16 mouse cellular contexts compared by ENCODE assay signal in genomic region chr2:5458075-5458494, GRCm38 (mm10).
DNase-seq lines count a peak whose midpoint lies in the region; ATAC-seq and TF ChIP-seq lines count a peak whose summit lies in the region.
"Had no signal": no experiment of that assay in that cellular context is flagged by ENCODE, and none has a peak within 500 bp of the region (broad histone marks: within the 10 kb centered on the region; RNA-seq: fewer than 3 reads in every experiment).

No protein-coding gene starts in this region.

- H3K4me2 ChIP-seq in forebrain, embryonic 15.5 days (replicated peaks): no peak overlapping the region
- no peak overlapping the region for H3K4me2 ChIP-seq in forebrain, postnatal 0 days (ENCODE audit: low read depth)
- no peak overlapping the region for H3K4me2 ChIP-seq in limb, embryonic 15.5 days
- H3K4me2 ChIP-seq in neural tube, embryonic 15.5 days: no peak overlapping the region
- H3K4me2 ChIP-seq in midbrain, postnatal 0 days (ENCODE audit: low read depth, low read length, poor library complexity, severe bottlenecking): no peak overlapping the region
- H3K4me2 ChIP-seq: embryonic facial prominence, embryonic 15.5 days; kidney, embryonic 15.5 days; midbrain, embryonic 12.5 days; neural tube, embryonic 13.5 days had no signal

- no peak overlapping the region for H3K9ac ChIP-seq in forebrain, embryonic 15.5 days (replicated peaks)
- no peak overlapping the region for H3K9ac ChIP-seq in forebrain, postnatal 0 days
- H3K9ac ChIP-seq in limb, embryonic 15.5 days: 0 out of 2 replicates have a peak overlapping the region, but pooled peaks have one; percentile 4
- no peak overlapping the region for H3K9ac ChIP-seq in neural tube, embryonic 15.5 days (replicated peaks)
- H3K9ac ChIP-seq in midbrain, postnatal 0 days (replicated peaks; ENCODE audit: low read length, poor library complexity, severe bottlenecking): no peak overlapping the region
- H3K9ac ChIP-seq: embryonic facial prominence, embryonic 15.5 days; kidney, embryonic 15.5 days; midbrain, embryonic 12.5 days; neural tube, embryonic 13.5 days had no signal

- 83% methylated on average over 5 of the region's 5 CpGs for WGBS in forebrain, embryonic 15.5 days
- WGBS in forebrain, postnatal 0 days: 81% methylated on average over 5 of the region's 5 CpGs
- 50% methylated on average over 5 of the region's 5 CpGs for WGBS in limb, embryonic 15.5 days
- 86% methylated on average over 5 of the region's 5 CpGs for WGBS in neural tube, embryonic 15.5 days
- WGBS in midbrain, postnatal 0 days: 91% methylated on average over 5 of the region's 5 CpGs

- TF ChIP-seq CTCF in forebrain, postnatal 0 days (IDR thresholded peaks at IDR 0.05; ENCODE audit: low read depth): no peak
- no peak for TF ChIP-seq CTCF in midbrain, postnatal 0 days (IDR thresholded peaks at IDR 0.05)

- no peak for DNase-seq in forebrain, postnatal 0 days
- peak; percentile 54 for DNase-seq in right cerebral cortex, adult 18-20 months
- no peak for DNase-seq in right cerebral cortex, postnatal 4 days
- DNase-seq in spleen, postnatal 10 days (ENCODE audit: low spot score in 2 of 2): no peak
- no peak for DNase-seq in midbrain, postnatal 0 days (ENCODE audit: low spot score)
- DNase-seq: cerebellum, postnatal 14 days; lung, adult 18-20 months; spleen, adult 18-20 months had no signal

- H3K4me1 ChIP-seq in forebrain, embryonic 15.5 days: no peaks in the 10 kb centered on the region; the same call in 1 of the 2 replicates
- H3K4me1 ChIP-seq in forebrain, postnatal 0 days (ENCODE audit: insufficient read depth): 0 out of 2 replicates have a peak, but pooled peaks cover 5% of the 10 kb centered on the region
- H3K4me1 ChIP-seq in limb, embryonic 15.5 days: peaks cover 6% of the 10 kb centered on the region
- H3K4me1 ChIP-seq in neural tube, embryonic 15.5 days: no peaks in the 10 kb centered on the region; the same call in 1 of the 2 replicates
- H3K4me1 ChIP-seq in midbrain, postnatal 0 days (ENCODE audit: insufficient read depth, low read length): no peaks in the 10 kb centered on the region
- H3K4me1 ChIP-seq: hindbrain, embryonic 10.5 days; neural tube, embryonic 13.5 days had no signal

- H3K9me3 ChIP-seq in forebrain, embryonic 15.5 days: no peaks in the 10 kb centered on the region
- H3K9me3 ChIP-seq in forebrain, postnatal 0 days (ENCODE audit: low read length): no peaks in the 10 kb centered on the region
- no peaks in the 10 kb centered on the region for H3K9me3 ChIP-seq in limb, embryonic 15.5 days
- no peaks in the 10 kb centered on the region for H3K9me3 ChIP-seq in neural tube, embryonic 15.5 days (replicated peaks)
- H3K9me3 ChIP-seq in midbrain, postnatal 0 days (ENCODE audit: low read length): no peaks in the 10 kb centered on the region
- H3K9me3 ChIP-seq: embryonic facial prominence, embryonic 15.5 days; hindbrain, embryonic 10.5 days; kidney, embryonic 15.5 days; midbrain, embryonic 12.5 days; neural tube, embryonic 13.5 days had no signal

- 0 out of 2 replicates have a peak, but pooled peaks have one; percentile 26 for ATAC-seq in forebrain, embryonic 15.5 days (replicated peaks)
- no peak for ATAC-seq in forebrain, postnatal 0 days
- peak; percentile 24; the same call in 1 of the 2 replicates for ATAC-seq in limb, embryonic 15.5 days (ENCODE audit: insufficient number of reproducible peaks, low FRiP score, low TSS enrichment, low read depth)
- no peak for ATAC-seq in neural tube, embryonic 15.5 days (ENCODE audit: low FRiP score)
- ATAC-seq in midbrain, postnatal 0 days (ENCODE audit: low FRiP score): no peak

- no peaks in the 10 kb centered on the region for H3K36me3 ChIP-seq in forebrain, embryonic 15.5 days
- no peaks in the 10 kb centered on the region for H3K36me3 ChIP-seq in forebrain, postnatal 0 days (ENCODE audit: insufficient read depth)
- no peaks in the 10 kb centered on the region for H3K36me3 ChIP-seq in limb, embryonic 15.5 days
- H3K36me3 ChIP-seq in neural tube, embryonic 15.5 days: no peaks in the 10 kb centered on the region
- H3K36me3 ChIP-seq in midbrain, postnatal 0 days (ENCODE audit: insufficient read depth, low read length): no peaks in the 10 kb centered on the region
- H3K36me3 ChIP-seq: embryonic facial prominence, embryonic 15.5 days; hindbrain, embryonic 10.5 days; kidney, embryonic 15.5 days; midbrain, embryonic 12.5 days; neural tube, embryonic 13.5 days had no signal

- no peak overlapping the region for H3K4me3 ChIP-seq in forebrain, embryonic 15.5 days
- H3K4me3 ChIP-seq in forebrain, postnatal 0 days (ENCODE audit: low read depth, low read length): no peak overlapping the region
- H3K4me3 ChIP-seq in limb, embryonic 15.5 days: no peak overlapping the region
- H3K4me3 ChIP-seq in neural tube, embryonic 15.5 days (replicated peaks): no peak overlapping the region
- H3K4me3 ChIP-seq in midbrain, postnatal 0 days (ENCODE audit: low read depth, low read length): no peak overlapping the region
- H3K4me3 ChIP-seq: embryonic facial prominence, embryonic 15.5 days; hindbrain, embryonic 10.5 days; kidney, embryonic 15.5 days; midbrain, embryonic 12.5 days; neural tube, embryonic 13.5 days had no signal

- H3K27me3 ChIP-seq in forebrain, embryonic 15.5 days: no peaks in the 10 kb centered on the region
- H3K27me3 ChIP-seq in forebrain, postnatal 0 days (ENCODE audit: insufficient read depth, low read length): no peaks in the 10 kb centered on the region
- H3K27me3 ChIP-seq in limb, embryonic 15.5 days: no peaks in the 10 kb centered on the region
- H3K27me3 ChIP-seq in neural tube, embryonic 15.5 days (replicated peaks): no peaks in the 10 kb centered on the region
- H3K27me3 ChIP-seq in midbrain, postnatal 0 days (ENCODE audit: insufficient read depth, low read length): no peaks in the 10 kb centered on the region
- H3K27me3 ChIP-seq: embryonic facial prominence, embryonic 15.5 days; kidney, embryonic 15.5 days; midbrain, embryonic 12.5 days; neural tube, embryonic 13.5 days had no signal

- H3K27ac ChIP-seq in forebrain, embryonic 15.5 days (replicated peaks): no peak overlapping the region
- no peak overlapping the region for H3K27ac ChIP-seq in forebrain, postnatal 0 days (ENCODE audit: low read depth, low read length)
- H3K27ac ChIP-seq in limb, embryonic 15.5 days: no peak overlapping the region
- H3K27ac ChIP-seq in neural tube, embryonic 15.5 days (replicated peaks): no peak overlapping the region
- no peak overlapping the region for H3K27ac ChIP-seq in midbrain, postnatal 0 days (ENCODE audit: low read depth, low read length)
- H3K27ac ChIP-seq: embryonic facial prominence, embryonic 15.5 days; hindbrain, embryonic 10.5 days; kidney, embryonic 15.5 days; midbrain, embryonic 12.5 days; neural tube, embryonic 13.5 days had no signal

Comparison
In these comparisons a context has a peak if more than half of its experiments do, and no peak if none do; other contexts are left out.
1. ATAC-seq: peak in forebrain, embryonic 15.5 days (single experiment) and limb, embryonic 15.5 days (single experiment); none in forebrain, postnatal 0 days (single experiment), neural tube, embryonic 15.5 days (single experiment) and midbrain, postnatal 0 days (single experiment).